Mouse (Mus musculus) neural tube, embryonic 10.5 days (tissue): ENCODE results near the gene Ifnb1.

Source experiments
- DNase-seq: peaks from one replicate; pipeline ENCODE4 v3.0.0-alpha.2; 2017; ENCODE audit warnings: low spot score; ENCODE audit errors: extremely low spot score

Gene Ifnb1

GRCm38 (mm10) chr4:88503753-88504152 is 18.8 kb downstream of the Ifnb1 start:
- no peak for DNase-seq

GRCm38 (mm10) chr4:88501247-88501646 is 21.3 kb downstream of the Ifnb1 start:
- no peak for DNase-seq

GRCm38 (mm10) chr4:88496321-88497018 is 26.1 kb downstream of the Ifnb1 start:
- no peak for DNase-seq

- no peak for DNase-seq
Measured at GRCm38 (mm10) chr4:88489622-88490021, 33.0 kb downstream of the Ifnb1 start.

GRCm38 (mm10) chr4:88488107-88488506 is 34.5 kb downstream of the Ifnb1 start:
- no peak for DNase-seq

GRCm38 (mm10) chr4:88480130-88480529 is 42.4 kb downstream of the Ifnb1 start:
- DNase-seq, result no peak

- DNase-seq, result no peak
Measured at GRCm38 (mm10) chr4:88478809-88479186, 43.8 kb downstream of the Ifnb1 start.

GRCm38 (mm10) chr4:88478177-88478808 is 44.3 kb downstream of the Ifnb1 start:
- DNase-seq, result no peak

GRCm38 (mm10) chr4:88476511-88477210 is 45.9 kb downstream of the Ifnb1 start:
- DNase-seq, result no peak

- DNase-seq, result no peak
Measured at GRCm38 (mm10) chr4:88476084-88476483, 46.5 kb downstream of the Ifnb1 start.
